Mouse (Mus musculus): ENCODE data around the gene Nek5.
"Not testable (repeated sequence)": the region's sequence is repeated elsewhere in the genome, so short reads cannot be mapped to it uniquely, and the experiment has no call there.

DNA sequence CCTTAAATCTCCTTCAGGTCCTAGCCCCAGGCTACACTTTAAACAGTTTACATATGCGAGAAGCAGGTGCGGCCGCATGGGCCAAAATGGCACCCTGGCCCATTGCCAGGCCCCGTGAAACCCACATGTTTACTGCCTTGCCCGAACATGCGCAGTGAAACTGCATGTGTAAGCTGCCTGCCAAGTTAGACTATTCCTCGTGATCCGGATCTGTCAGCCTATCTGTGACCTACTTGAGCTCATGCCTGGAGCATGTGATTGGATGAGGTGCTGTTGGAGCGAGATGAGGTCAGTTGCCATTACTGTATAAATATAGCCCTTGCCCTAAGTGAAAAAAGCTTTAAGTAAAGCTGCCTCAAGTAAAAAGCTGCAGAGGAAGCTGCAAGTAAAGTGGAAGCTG, 11.6 kb upstream of the Nek5 start:
- not testable (repeated sequence) for TF ChIP-seq EP300 (IDR thresholded peaks at IDR 0.05; ENCODE audit: insufficient read depth, low read depth, low read length); POLR2A (IDR thresholded peaks at IDR 0.05; ENCODE audit: insufficient read depth, low read length); CTCF (IDR thresholded peaks at IDR 0.05; ENCODE audit: low read depth, low read length)

Measured in ES-Bruce4 (cell line).